Mouse (Mus musculus) retina, embryonic 14.5 days (tissue): ENCODE data around the gene Hoxd3.
A peak's percentile ranks its signal among the peaks of the same experiment; 100 is the strongest.

Source experiments
- DNase-seq: peaks from one replicate; pipeline ENCODE4 v3.0.0-alpha.2; 2015; ENCODE audit warnings: low spot score

Gene Hoxd3

DNA sequence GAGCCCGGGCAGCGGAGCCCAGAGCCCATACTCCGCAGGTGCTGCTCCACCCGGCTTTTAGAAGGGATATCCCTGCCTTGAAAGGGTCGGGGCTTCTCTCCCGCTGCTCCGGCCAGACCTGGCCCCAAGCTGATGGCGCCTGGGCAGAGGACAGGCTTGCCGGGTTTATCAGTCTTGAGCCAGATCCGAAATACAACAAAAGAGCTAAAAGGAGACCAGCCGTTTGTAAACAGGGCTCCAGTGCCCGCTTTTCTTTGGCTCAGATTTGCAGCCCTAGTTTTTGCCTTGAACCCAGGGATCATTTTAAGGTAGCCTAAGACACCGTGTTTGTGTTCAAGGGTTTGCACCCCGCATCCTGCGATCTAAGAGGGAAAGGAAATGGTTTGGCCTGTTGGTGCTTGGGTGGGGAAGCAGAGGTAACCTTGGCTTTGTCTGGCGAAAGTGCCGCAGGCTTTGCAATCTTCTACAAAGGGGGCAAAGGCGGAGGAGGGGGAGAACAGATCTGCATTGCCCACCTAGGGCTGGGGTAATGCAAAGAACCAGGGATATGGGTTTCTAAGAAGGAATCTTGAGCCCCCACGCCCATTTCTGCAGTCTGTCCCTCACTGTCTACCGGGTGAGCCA is 18.8 kb upstream of the Hoxd3 start:
- no peak for DNase-seq

DNA sequence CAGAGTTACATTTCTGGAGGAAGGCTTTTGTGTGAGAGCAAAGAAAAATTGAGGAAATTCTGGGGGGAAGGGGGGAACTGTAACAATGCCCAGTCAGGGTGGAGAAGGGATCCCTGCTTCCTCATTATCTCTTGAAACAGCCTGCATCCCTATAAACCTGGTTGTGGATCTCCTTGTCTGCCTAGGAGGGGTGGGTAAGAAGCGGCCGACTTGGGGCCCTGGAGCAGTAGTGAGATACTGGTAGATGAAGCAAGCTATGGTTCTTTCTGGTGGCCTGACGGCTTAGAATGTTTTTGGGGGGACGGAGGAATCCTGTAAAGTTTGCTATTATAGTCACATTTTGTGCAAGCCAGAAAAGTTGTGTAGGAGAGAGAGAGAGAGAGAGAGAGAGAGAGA is 18.3 kb upstream of the Hoxd3 start:
- DNase-seq = no peak

GRCm38 (mm10) chr2:74694066-74694465 is 17.7 kb upstream of the Hoxd3 start:
- DNase-seq = peak; percentile 71

GRCm38 (mm10) chr2:74695383-74695782 is 16.3 kb upstream of the Hoxd3 start:
- DNase-seq = no peak

DNA sequence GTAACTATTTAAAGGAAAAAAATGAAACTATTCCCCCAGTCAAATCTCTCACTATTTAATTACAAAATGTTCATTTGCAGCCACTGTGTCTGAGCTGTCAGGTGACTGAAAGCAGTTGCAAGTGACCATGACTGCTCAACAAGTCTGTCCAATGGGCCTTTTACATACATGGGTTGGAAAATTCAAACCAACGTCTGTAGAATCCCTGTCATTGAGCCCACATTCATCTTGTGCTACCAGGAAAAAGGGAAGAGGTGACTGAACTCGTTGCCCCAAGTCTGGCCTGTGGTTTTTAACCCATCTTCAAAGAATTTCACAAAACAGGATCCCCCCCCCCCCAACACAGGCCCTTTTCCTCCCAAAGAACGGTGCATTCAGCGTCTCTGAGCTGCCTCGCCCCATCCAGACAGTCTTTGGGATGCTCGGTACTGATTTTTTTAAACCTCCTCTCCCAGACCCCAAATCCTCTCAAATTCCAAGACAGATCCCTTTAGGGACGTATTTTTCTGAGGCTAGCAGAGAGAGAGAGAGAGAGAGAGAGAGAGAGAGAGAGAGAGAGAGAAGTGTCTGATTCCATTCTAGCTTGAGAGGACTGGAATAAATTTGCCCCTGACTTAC is 15.8 kb upstream of the Hoxd3 start:
- DNase-seq = no peak

- DNase-seq = no peak
Measured at GRCm38 (mm10) chr2:74696442-74697335, 15.0 kb upstream of the Hoxd3 start.

DNA sequence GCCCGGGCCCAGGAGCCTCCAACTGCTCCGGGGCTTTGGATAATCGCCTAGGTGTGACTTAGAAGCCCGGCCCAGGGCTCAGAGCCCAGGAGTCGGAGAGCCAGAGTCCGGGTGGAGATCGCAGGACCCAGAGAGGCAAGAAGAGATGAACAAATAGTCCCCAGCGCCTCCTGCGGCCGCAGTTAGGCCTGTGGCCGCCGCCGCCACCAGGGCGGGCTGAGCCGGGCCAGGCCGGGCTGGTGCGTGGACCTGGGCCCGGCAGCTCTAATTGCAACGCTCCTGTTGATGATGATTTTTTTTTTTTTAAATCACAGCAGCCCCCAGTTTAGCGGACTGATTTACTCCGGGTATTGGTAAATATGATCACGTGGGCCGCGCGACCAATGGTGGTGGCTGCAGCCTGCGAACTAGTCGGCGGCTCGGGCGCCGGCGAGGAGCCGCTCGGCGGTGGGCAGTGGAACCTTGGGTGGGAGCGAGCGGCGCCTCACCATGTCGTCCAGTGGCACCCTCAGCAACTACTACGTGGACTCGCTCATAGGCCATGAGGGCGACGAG is 14.1 kb upstream of the Hoxd3 start, which contains the start of gene Hoxd9:
Hoxd9 (plus strand) TSS at position 161 of the 555 bp plus-strand sequence.
- DNase-seq = peak; percentile 70

- no peak for DNase-seq
Measured at GRCm38 (mm10) chr2:74698201-74699052, 13.3 kb upstream of the Hoxd3 start.

DNA sequence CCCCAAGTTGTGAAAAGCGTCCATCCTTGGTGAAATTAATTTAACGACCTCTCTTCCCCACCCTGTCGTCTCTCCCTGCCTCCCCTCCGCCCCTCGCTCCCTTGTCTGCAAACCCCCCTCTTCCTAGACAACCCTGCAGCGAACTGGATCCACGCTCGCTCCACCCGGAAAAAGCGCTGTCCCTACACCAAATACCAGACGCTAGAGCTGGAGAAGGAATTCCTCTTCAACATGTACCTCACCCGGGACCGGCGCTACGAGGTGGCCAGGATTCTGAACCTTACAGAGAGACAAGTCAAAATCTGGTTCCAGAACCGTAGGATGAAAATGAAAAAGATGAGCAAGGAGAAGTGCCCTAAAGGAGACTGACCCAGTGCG is 12.7 kb upstream of the Hoxd3 start:
- DNase-seq = no peak

GRCm38 (mm10) chr2:74699664-74700545 is 11.8 kb upstream of the Hoxd3 start:
- DNase-seq = no peak

DNA sequence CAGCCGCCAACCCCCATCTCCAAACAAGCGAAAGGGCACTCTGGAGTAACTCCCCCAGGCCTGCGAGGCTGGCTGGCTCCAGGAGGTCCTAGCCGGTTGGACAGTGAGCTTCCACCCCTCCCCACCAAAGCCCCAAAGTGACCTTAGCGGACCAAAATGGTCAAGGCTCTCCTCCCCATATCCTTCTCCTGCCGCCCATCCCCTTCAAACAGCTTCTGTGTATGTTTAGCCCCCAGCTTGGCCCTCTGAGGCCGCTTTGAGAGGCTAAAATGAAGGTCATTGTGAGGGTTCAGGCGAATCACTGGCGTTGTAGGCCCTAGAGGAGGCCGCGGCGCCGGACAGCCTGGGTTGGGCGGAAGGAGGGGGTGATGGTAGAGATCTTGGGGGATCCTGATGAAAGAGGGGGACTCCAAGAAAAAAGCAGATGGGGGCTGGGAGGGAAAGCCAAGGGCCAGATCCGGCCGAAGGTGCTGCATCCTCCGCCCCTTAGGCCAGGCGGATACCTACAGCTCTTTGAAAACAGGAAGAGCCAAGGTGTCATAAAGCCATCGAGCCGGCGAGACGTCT is 11.1 kb upstream of the Hoxd3 start:
- no peak for DNase-seq

DNA sequence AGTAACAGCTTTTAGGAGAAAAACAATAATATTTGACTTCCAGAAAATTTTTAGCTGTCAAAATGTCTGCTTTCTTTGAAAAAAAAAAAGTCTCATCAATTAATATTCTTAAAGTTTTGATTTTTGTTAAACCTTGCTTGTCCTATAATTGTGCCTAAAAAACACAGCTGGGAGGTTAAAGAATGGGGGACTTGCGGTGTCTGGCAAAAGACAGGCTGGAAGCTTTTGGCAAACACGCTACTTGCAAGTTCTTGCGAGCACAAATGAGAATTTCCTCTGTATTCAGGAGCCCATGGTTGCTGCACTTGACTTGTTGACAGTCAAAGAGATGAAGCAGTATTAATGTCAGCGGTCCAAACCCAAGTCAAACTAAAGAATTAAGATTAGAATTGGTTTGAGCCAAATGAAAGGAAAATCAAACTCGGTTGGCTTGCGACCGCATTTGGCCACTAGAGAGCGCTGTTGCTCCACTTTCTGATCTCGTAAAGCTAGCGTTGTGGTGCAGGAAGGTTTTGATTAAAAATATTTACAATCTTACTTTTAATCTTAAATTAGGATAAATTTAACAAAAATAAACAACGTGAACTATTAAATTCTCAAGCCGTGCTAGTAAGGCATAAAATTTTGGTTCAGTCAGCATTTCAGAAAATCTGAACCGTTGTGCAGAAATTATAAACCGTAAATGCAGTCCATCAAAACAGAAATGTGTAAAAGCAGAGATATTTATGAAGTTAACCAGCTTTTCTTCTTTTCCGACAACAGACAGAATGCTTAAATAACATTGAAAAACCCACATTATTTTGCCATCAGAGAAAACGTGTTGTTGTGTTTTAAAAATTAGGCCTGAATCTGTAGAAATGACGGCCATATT is 9.5 kb upstream of the Hoxd3 start:
- peak; percentile 92 for DNase-seq

DNA sequence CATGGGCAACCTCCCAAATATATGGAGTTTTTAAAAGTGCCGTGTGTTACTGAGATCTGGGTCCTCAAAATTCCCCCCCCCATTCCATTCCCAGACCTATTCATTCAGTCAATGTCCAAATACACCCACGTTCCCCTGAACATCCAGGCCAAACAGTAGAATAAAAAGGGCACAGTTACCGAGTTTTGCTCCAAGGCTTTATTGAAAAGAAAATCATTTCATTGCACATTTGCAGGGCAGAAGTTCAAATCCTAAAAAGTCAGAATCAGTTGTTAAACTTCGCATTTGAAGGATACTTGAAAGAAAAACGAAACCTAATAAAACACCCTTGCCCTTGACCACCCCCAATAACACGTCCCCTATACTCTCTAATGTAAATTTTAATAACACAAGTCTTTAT is 8.9 kb upstream of the Hoxd3 start:
- no peak for DNase-seq

- no peak for DNase-seq
Measured at GRCm38 (mm10) chr2:74703317-74703716, 8.4 kb upstream of the Hoxd3 start.

DNA sequence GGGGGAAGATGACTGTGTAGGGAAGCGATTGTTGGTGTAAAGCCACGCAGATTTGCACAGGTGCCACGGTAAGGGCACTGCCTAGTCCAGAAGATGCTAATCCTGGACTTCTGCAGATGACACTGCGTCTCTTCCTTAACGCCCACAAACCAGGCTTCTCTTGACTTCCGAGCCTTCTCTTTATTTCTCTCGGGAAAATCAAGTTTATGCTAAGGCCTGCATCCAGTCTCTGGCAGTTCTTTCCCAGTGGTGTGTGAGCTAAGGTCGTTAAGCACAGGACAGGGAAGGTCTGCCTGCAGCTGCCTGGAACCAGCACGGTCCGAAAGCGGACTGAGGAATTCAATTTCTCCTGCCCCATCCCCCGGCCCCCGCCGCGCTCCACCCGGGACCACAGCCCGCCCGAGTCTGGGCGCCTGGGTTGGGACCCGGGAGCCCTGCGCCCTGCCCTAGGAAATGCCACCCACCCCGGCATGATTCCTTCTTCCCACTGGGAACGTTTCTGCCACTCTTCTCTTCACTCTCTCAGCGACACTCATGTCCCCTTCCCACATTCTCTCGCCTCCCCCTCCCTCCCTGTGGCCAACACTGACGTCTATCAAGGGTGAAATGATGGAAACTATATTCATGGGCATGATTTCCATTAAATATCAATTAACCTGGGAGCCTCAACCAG is 7.9 kb upstream of the Hoxd3 start:
- DNase-seq = no peak

DNA sequence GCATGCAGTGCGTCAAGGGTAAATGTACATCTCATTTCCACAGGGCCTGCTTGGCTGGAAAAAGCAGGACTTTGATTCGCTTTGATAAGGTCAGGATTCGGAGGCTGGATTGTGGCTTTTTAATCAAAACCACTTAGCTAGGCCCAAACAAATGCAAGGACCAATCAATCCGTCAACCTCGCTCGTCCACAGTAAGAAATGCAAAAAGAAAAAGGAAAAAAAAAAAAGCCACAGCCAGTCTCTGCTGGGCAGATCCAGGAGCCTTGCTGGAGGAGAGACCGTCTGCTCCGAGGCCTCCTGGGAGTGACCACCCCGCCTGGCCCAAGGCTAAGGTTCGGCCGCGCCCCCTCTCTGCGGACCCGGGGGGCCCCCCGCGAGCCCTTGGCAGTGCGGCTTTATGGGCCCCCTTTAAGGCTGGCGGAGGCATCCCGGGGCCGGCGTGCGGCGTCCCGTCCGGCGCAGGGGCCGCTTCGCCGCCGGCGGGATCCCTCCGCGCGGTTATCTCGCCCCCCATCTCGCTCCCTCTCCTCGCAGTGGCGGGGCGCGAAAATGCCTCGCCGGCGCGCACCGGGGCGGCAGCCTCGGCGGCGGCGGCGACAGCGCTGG is 7.2 kb upstream of the Hoxd3 start, which contains the start of gene Hoxd8:
Hoxd8 (plus strand) TSS at position 223 of the 606 bp plus-strand sequence.
- DNase-seq = no peak

DNA sequence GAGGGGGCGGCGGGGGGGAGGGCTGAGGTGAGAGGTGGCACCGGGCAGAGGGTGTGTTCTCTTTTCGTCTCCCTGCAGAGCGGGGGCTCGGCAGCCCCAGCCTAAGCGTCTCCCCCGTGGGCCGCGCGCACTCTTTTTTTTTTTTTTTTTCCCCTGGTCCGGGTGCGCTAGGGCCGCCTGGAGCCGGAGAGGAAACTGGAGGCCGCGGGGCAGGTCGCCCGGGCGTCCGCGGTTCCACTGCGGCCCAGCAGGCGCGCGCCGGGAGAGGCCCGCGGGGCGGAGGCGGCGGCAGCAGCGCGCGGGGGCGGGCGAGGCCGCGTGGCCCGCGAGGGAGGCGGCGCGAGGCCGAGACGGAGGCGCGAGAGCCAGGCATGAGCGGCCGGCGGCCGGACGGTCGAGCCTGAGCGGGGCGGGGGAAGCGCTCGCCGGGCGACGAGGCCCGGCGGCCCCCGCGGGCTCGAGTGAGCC is 6.7 kb upstream of the Hoxd3 start:
- no peak for DNase-seq

- DNase-seq = no peak
Measured at GRCm38 (mm10) chr2:74705467-74706089, 6.1 kb upstream of the Hoxd3 start.
